Mouse (Mus musculus): ENCODE data around the gene Phospho1.

The Phospho1 gene

GRCm38 (mm10) chr11:95814101-95814500, 10.2 kb upstream of the Phospho1 start:
- DNase-seq: no peak

GRCm38 (mm10) chr11:95814857-95815256, 9.4 kb upstream of the Phospho1 start:
- no peak for DNase-seq

GRCm38 (mm10) chr11:95815412-95815811, 8.9 kb upstream of the Phospho1 start:
- no peak for DNase-seq

GRCm38 (mm10) chr11:95819138-95819537, 5.2 kb upstream of the Phospho1 start:
- DNase-seq: no peak

- no peak for DNase-seq
Observed at GRCm38 (mm10) chr11:95821511-95821910, 2.8 kb upstream of the Phospho1 start.

- no peak for DNase-seq
Observed at GRCm38 (mm10) chr11:95822437-95822836, 1.9 kb upstream of the Phospho1 start.

- peak in 1 of 2 experiments; percentile 57 for DNase-seq
Observed at GRCm38 (mm10) chr11:95824877-95825243, 561 bp downstream of the Phospho1 start.

GRCm38 (mm10) chr11:95825625-95826024, 1.3 kb downstream of the Phospho1 start:
- no peak for DNase-seq

- DNase-seq: no peak
Observed at GRCm38 (mm10) chr11:95826317-95827167, 2.2 kb downstream of the Phospho1 start.

GRCm38 (mm10) chr11:95827168-95827447, 2.8 kb downstream of the Phospho1 start:
- DNase-seq: no peak

GRCm38 (mm10) chr11:95827464-95828085, 3.3 kb downstream of the Phospho1 start:
- DNase-seq: peak in 1 of 2 experiments; percentile 55

- DNase-seq: no peak
Observed at GRCm38 (mm10) chr11:95828181-95828964, 4.1 kb downstream of the Phospho1 start.

- no peak for DNase-seq
Observed at GRCm38 (mm10) chr11:95829526-95830050, 5.3 kb downstream of the Phospho1 start.

- DNase-seq: peak; percentile 63 to 71
Observed at GRCm38 (mm10) chr11:95830411-95831275, 6.3 kb downstream of the Phospho1 start.

GRCm38 (mm10) chr11:95831276-95831619, 6.9 kb downstream of the Phospho1 start:
- DNase-seq: no peak

- no peak for DNase-seq
Observed at GRCm38 (mm10) chr11:95831641-95832040, 7.3 kb downstream of the Phospho1 start.

GRCm38 (mm10) chr11:95832129-95833005, 8.1 kb downstream of the Phospho1 start:
- no peak for DNase-seq

- DNase-seq: peak; percentile 64 to 73
Observed at GRCm38 (mm10) chr11:95833006-95833570, 8.8 kb downstream of the Phospho1 start.

GRCm38 (mm10) chr11:95833631-95834142, 9.4 kb downstream of the Phospho1 start:
- peak; percentile 48 to 66 for DNase-seq

GRCm38 (mm10) chr11:95834143-95834667, 9.9 kb downstream of the Phospho1 start:
- DNase-seq: peak; percentile 94 to 97
